Comparison of ENCODE assay signal across 9 mouse cellular contexts in genomic region chr7:81868158-81868557, GRCm38 (mm10). TPM values are rescaled to one million over a fixed set of nuclear protein-coding genes. Genes with fewer than 3 reads are reported as not detected.
DNase-seq lines count a peak whose midpoint lies in the region; ATAC-seq and TF ChIP-seq lines count a peak whose summit lies in the region.
"Had no signal": no experiment of that assay in that cellular context is flagged by ENCODE, and none has a peak within 500 bp of the region (broad histone marks: within the 10 kb centered on the region; RNA-seq: fewer than 3 reads in every experiment).

No protein-coding gene starts in this region.

- H3K4me3 ChIP-seq in kidney, adult 2 months (ENCODE audit: insufficient read depth, low read depth, low read length): no peak overlapping the region
- no peak overlapping the region for H3K4me3 ChIP-seq in liver, embryonic 11.5 days (ENCODE audit: low read depth, low read length)
- H3K4me3 ChIP-seq in stomach, embryonic 16.5 days (replicated peaks; ENCODE audit: low read length): no peak overlapping the region

- H3K4me2 ChIP-seq in liver, embryonic 11.5 days: no peak overlapping the region
- no peak overlapping the region for H3K4me2 ChIP-seq in stomach, embryonic 16.5 days (ENCODE audit: low read depth, low read length)

- peak; percentile 77 for ATAC-seq in liver, embryonic 11.5 days (replicated peaks; ENCODE audit: low FRiP score)
- peak; percentile 29; the same call in 1 of the 2 replicates for ATAC-seq in stomach, embryonic 16.5 days (ENCODE audit: insufficient read depth, low FRiP score)

- H3K27me3 ChIP-seq in kidney, adult 2 months (replicated peaks; ENCODE audit: control insufficient read depth, insufficient read depth, low read length): no peaks in the 10 kb centered on the region
- H3K27me3 ChIP-seq in liver, embryonic 11.5 days (replicated peaks; ENCODE audit: control insufficient read depth, insufficient read depth, low read length): no peaks in the 10 kb centered on the region; the same call in 1 of the 2 replicates
- H3K27me3 ChIP-seq in stomach, embryonic 16.5 days (ENCODE audit: control insufficient read depth, insufficient read depth, low read length): no peaks in the 10 kb centered on the region

- TF ChIP-seq POLR2A in kidney, adult 2 months (IDR thresholded peaks at IDR 0.05; ENCODE audit: low read depth, low read length): no peak

- TF ChIP-seq CTCF in kidney, adult 2 months (conservative IDR thresholded peaks at IDR 0.05; ENCODE audit: insufficient read depth, insufficient read length, low read depth, low read length): peak; percentile 93

- H3K9me3 ChIP-seq in liver, embryonic 11.5 days (ENCODE audit: control insufficient read depth, low read length): no peaks in the 10 kb centered on the region
- no peaks in the 10 kb centered on the region for H3K9me3 ChIP-seq in stomach, embryonic 16.5 days (replicated peaks; ENCODE audit: control insufficient read depth, low read length)

- no peaks in the 10 kb centered on the region; the same call in 1 of the 2 replicates for H3K4me1 ChIP-seq in kidney, adult 2 months (ENCODE audit: control insufficient read depth, insufficient read depth, low read length)
- peaks cover 5% of the 10 kb centered on the region for H3K4me1 ChIP-seq in liver, embryonic 11.5 days (replicated peaks; ENCODE audit: control insufficient read depth, insufficient read depth, low read length)
- 0 out of 2 replicates have a peak, but pooled peaks cover under 1% of the 10 kb centered on the region for H3K4me1 ChIP-seq in stomach, embryonic 16.5 days (ENCODE audit: control insufficient read depth, insufficient read depth, low read length)

- H3K27ac ChIP-seq in kidney, adult 2 months (ENCODE audit: insufficient read depth, low read depth, low read length): no peak overlapping the region
- no peak overlapping the region for H3K27ac ChIP-seq in liver, embryonic 11.5 days (ENCODE audit: low read depth, low read length)
- H3K27ac ChIP-seq in stomach, embryonic 16.5 days (ENCODE audit: low read length): no peak overlapping the region

- DNase-seq in CD4-positive helper T cell, adult 2 months (ENCODE audit: low read depth, low spot score): peak; percentile 75
- DNase-seq in adrenal gland, adult 8-10 months: peak; percentile 60
- DNase-seq in embryo, embryonic 10.5 days (ENCODE audit: low spot score): peak; percentile 84
- DNase-seq in gonadal fat pad, adult 2 months (ENCODE audit: low read depth): peak; percentile 30
- DNase-seq in kidney, adult 2 months: peak; percentile 85
- peak; percentile 54 for DNase-seq in liver, embryonic 11.5 days (ENCODE audit: low spot score)
- peak; percentile 75 for DNase-seq in neural tube, embryonic 10.5 days (ENCODE audit: extremely low spot score, low spot score)

- no peak overlapping the region for H3K9ac ChIP-seq in liver, embryonic 11.5 days (ENCODE audit: low read depth, low read length)
- no peak overlapping the region for H3K9ac ChIP-seq in stomach, embryonic 16.5 days (ENCODE audit: low read length)

- WGBS in kidney, adult 2 months: 23% methylated on average over 6 of the region's 6 CpGs
- 33% methylated on average over 6 of the region's 6 CpGs for WGBS in liver, embryonic 11.5 days
- WGBS in stomach, embryonic 16.5 days: 29% methylated on average over 6 of the region's 6 CpGs

- no peaks in the 10 kb centered on the region for H3K36me3 ChIP-seq in kidney, adult 2 months (ENCODE audit: control insufficient read depth, insufficient read depth, low read length)
- H3K36me3 ChIP-seq in liver, embryonic 11.5 days (ENCODE audit: control insufficient read depth, insufficient read depth, low read length): no peaks in the 10 kb centered on the region
- H3K36me3 ChIP-seq in stomach, embryonic 16.5 days (ENCODE audit: control insufficient read depth, insufficient read depth, low read length): no peaks in the 10 kb centered on the region

RNA-seq across cellular contexts. Expression of gene Tm6sf1, which starts 9.4 kb away (rescaled TPM):
- total RNA-seq in adrenal gland, adult 8-10 months (2022): 10 to 100 TPM; 12.8 to 21.0 (median 16.2) TPM
- 33.7 and 36.5 TPM in 2 replicates for polyA plus RNA-seq in gonadal fat pad, adult 2 months (2012; rRNA removed)
- 16.8 and 17.0 TPM in 2 replicates for polyA plus RNA-seq in kidney, adult 2 months (2012; rRNA removed)
- 12.1 and 12.5 TPM in 2 replicates for polyA plus RNA-seq in liver, embryonic 11.5 days (2014; fragmentation: Nextera tagmentation; extraction: Ambion mirVana)
- polyA plus RNA-seq in stomach, embryonic 16.5 days (2015; fragmentation: Nextera tagmentation; extraction: Ambion mirVana): 9.1 and 15.2 TPM in 2 replicates

RNA-seq across cellular contexts. Expression of gene Gm10160, which starts 12.6 kb away (rescaled TPM):
- not detected for total RNA-seq in adrenal gland, adult 8-10 months (2022)
- polyA plus RNA-seq in gonadal fat pad, adult 2 months (2012; rRNA removed): not detected in 2 replicates
- not detected in 2 replicates for polyA plus RNA-seq in kidney, adult 2 months (2012; rRNA removed)
- not detected in 2 replicates for polyA plus RNA-seq in liver, embryonic 11.5 days (2014; fragmentation: Nextera tagmentation; extraction: Ambion mirVana)
- not detected in 2 replicates for polyA plus RNA-seq in stomach, embryonic 16.5 days (2015; fragmentation: Nextera tagmentation; extraction: Ambion mirVana)
- total RNA-seq: gastrocnemius, adult 8-10 months had no signal

RNA-seq across cellular contexts. Expression of gene Btbd1, which starts 38.9 kb away (rescaled TPM):
- 100 to 1,000 TPM in 3 of 4 experiments, 10 to 100 TPM in 1; 97.3 to 112 (median 104) TPM for total RNA-seq in adrenal gland, adult 8-10 months (2022)
- polyA plus RNA-seq in gonadal fat pad, adult 2 months (2012; rRNA removed): 39.4 and 48.1 TPM in 2 replicates
- 24.3 and 28.1 TPM in 2 replicates for polyA plus RNA-seq in kidney, adult 2 months (2012; rRNA removed)
- 52.0 and 52.7 TPM in 2 replicates for polyA plus RNA-seq in liver, embryonic 11.5 days (2014; fragmentation: Nextera tagmentation; extraction: Ambion mirVana)
- 33.6 and 41.2 TPM in 2 replicates for polyA plus RNA-seq in stomach, embryonic 16.5 days (2015; fragmentation: Nextera tagmentation; extraction: Ambion mirVana)

Comparison
In these comparisons a context has a peak if more than half of its experiments do, and no peak if none do; other contexts are left out.
1. DNase-seq: peak in every context shown above with its lines; median percentile 85 in kidney, adult 2 months; 84 in embryo, embryonic 10.5 days; 75 in CD4-positive helper T cell, adult 2 months; 75 in neural tube, embryonic 10.5 days; 60 in adrenal gland, adult 8-10 months; 54 in liver, embryonic 11.5 days; 30 in gonadal fat pad, adult 2 months.